Mouse (Mus musculus): ENCODE results near the gene Arhgdia.
A peak's percentile ranks its signal among the peaks of the same experiment; 100 is the strongest.

Arhgdia gene

DNA sequence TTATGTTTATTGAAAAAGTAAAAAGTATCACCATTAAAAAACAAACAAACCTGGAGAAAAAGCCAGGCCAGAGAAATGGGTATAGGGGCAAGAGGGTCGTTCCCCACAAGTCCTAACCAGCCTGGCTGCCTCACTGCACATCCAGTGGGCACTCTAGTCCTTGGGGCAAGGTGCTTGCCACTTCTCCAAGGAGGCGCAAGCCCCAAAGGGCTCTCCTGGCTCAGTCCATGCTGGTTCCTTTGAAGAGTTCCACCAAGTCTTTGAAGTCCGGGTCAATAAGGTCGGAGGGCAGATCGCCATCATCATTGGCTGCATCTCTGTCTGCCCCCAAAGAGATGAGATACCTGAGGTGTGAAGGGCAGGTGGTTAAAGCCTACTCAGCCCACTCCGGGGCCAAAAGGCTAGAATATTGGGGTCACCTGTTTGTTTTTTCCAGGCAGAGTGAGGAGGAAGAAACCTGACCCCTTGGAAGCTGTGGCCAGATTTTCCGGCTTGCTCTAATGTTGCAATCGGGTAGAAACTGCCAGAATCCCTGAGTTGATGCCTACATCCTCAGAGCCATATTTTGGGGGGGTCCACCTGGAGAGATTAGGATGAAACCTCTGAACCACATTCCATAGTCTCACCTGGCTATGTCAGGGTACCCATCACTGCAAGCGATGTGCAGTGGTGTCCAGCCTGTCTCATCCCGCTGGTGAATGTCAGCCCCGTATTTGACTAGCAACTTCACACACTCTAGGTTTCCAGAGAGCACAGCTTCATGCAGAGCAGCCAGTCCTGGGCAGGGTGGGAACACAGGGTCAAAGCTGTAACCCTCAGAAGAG lies 31.2 kb downstream of the Arhgdia start:
- peak; percentile 46 for DNase-seq (ENCODE audit: low read depth)

DNA sequence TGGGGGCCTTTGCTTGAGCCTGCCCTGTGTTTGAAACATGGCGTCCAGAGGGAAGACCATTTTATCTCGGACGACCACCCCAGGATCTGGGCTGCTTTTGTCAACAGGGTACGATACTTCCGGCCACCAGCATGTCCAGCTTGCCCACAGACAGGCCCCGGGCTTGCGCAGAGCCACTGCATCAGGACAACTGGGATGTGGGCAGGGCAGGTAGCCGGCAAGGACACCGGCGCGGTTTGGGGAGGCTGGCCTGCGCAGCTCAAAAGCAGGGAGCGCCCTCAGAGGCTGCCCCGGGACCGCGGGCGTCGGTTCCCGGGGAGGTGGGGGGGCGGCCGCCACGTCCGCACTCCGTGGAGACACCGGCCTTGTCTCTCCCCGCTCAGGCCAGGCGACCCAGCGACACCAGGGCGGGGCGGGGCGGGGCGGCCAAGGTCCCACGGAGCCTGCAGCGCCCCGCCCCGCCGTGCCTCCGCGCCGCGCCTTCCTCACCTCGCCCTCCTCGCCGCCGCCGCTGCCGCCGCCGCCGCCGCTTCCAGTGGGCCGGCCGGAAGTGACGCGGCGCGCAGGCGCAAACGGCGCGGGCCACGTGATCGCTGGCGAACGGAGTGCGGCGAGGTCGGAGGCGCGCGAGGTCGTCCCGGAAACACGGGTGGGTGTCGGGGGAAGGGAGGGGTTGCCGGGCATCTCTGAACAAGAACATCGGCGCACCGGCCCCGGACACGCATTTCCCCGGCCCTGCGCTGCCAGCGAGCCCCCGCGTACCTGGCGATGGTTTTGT lies 32.1 kb downstream of the Arhgdia start, which contains the start of gene Mcrip1:
Gene Mcrip1, minus strand, starts transcription at position 560 of the 778 bp plus-strand sequence.
- DNase-seq (ENCODE audit: low read depth) = peak; percentile 95

GRCm38 (mm10) chr11:120548786-120549167 lies 32.6 kb downstream of the Arhgdia start:
- no peak for DNase-seq (ENCODE audit: low read depth)

GRCm38 (mm10) chr11:120548214-120548613 lies 33.2 kb downstream of the Arhgdia start:
- DNase-seq (ENCODE audit: low read depth) = no peak

- peak; percentile 64 for DNase-seq (ENCODE audit: low read depth)
These were observed 34.0 kb downstream of the Arhgdia start for GRCm38 (mm10) chr11:120547469-120547868.

DNA sequence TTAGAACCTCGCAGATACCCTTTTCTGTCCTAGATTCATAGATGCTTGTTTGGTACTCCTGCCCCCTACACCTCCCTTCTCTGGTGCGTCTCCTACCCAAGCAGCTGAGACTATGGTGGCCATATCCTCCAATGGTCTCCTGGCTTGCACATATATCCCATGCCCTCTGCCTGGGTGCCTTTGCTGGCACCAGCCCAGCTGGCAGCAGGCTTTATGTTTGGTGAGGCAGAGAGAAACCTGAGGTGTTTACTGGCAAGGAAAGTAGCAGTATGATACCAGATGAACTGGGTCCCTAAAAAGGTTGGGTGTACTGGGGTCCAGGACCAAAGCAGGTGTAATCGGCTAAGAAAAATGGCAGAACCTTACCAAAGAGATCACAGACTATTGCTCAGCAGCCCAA lies 35.5 kb downstream of the Arhgdia start:
- no peak for DNase-seq (ENCODE audit: low read depth)

- no peak for DNase-seq (ENCODE audit: low read depth)
These were observed 39.0 kb downstream of the Arhgdia start for GRCm38 (mm10) chr11:120542376-120542775.

GRCm38 (mm10) chr11:120541907-120542306 lies 39.5 kb downstream of the Arhgdia start:
- peak; percentile 53 for DNase-seq (ENCODE audit: low read depth)

- no peak for DNase-seq (ENCODE audit: low read depth)
These were observed 42.0 kb downstream of the Arhgdia start for GRCm38 (mm10) chr11:120539285-120540014.

GRCm38 (mm10) chr11:120538955-120539284 lies 42.5 kb downstream of the Arhgdia start:
- no peak for DNase-seq (ENCODE audit: low read depth)

DNA sequence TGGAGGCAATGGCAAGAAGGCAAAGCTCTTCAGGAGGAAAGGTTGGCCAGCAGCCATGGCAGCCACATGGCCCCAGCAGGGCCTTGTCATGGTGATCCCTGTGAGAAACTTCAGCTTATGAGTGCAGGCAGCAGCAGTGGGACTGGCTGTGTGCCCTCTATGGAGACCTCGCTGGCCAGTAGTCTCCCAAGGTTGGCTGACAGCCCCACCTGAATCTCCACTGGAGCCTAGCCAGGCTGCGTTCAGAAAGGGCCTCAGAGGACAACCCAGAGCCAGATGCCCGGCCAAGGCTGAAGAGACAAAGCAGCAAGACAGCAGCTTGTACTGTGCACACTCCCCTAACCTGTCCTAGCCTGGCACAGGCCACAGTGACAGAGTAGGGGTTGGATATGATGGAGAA lies 42.9 kb downstream of the Arhgdia start:
- DNase-seq (ENCODE audit: low read depth) = peak; percentile 55

- DNase-seq (ENCODE audit: low read depth) = no peak
These were observed 45.6 kb downstream of the Arhgdia start for GRCm38 (mm10) chr11:120535804-120536203.

DNA sequence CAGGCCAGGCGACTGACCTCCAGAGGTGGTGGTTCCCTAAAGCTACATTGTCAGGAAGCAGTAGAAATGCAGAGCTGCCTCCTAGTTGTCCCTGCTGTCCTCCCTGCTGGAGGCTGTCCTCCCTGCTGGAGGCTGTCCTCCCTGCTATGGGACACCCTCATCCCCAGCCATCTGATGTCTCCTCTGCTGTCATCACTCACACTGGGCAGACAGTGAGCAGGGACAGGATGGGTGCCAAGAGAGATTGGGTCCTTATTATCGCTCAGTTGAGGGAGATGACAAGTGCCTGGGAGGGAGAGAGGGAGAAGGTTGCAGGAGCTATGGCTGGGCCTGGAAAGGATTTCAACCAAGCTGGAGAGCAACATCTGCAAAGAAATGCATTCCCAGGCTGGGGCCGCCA lies 46.3 kb downstream of the Arhgdia start:
- DNase-seq (ENCODE audit: low read depth) = no peak

- DNase-seq (ENCODE audit: low read depth) = no peak
These were observed 47.3 kb downstream of the Arhgdia start for GRCm38 (mm10) chr11:120534093-120534492.

DNA sequence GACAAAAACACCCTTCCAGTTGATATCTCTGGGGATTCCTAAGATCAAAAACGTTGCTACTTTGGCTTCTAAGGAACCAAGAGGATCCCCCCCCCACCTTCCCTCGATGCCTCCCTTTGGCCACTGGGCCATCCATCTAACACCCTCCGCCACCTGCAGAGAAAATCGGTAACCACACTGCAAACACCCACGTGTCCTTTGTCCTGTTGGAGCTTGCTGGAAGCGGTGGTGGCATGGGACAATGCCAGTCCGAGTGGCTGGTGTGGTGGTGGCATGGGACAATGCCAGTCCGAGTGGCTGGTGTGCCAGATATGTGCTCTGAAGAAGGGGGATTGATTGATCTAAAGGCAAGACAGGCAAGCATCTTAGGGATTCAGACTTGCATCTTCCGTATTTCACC lies 49.8 kb downstream of the Arhgdia start:
- DNase-seq (ENCODE audit: low read depth) = no peak

- DNase-seq (ENCODE audit: low read depth) = no peak
These were observed 51.1 kb downstream of the Arhgdia start, which contains the start of gene Gcgr for GRCm38 (mm10) chr11:120530085-120530964. Gcgr (plus strand) TSS chr11:120530699.

- no peak for DNase-seq (ENCODE audit: low read depth)
These were observed 52.5 kb downstream of the Arhgdia start for GRCm38 (mm10) chr11:120528903-120529302.
